ENCODE assay signal across 8 mouse cellular contexts in the genomic region with DNA sequence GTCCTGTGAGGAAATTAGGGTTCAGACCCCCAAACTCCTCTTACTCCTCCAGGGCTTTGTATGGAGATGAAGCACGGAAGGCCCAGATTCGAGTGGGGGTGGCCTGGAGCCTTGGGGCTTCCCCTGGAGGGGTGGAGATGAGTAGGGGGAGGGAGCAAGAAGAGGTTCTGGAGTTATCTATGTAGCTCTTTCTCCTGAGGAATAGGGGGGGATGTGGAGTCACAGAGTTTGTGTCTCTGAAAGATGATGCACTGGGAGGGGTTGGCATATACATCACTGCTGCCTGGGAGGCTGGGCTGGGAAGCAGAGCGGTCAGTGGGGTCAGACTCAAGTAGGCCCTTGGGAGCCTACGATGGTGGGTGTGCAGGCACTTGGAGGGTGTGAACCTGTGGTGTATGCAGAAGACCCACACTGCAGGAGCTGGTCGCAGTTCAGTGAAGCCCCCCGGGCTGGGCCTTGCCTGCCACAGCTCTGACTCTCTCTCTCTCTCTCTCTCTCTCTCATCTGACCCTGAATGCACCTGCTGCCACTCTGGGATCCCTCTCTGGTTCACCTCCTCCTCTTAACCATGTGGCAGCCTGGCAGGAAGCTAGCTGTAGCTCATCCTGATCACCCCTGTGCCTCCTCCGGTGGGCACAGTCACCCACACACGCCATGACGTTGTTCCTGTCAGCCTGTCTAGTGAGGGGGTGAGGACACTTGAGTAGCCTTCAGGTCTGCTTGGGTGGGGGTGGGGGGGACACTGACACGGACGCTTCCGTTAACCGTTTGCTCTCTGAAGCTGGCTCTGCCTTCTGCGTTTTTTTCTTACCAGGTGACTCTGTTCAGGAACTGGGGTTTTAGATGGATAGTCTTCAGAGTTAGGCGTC. TPM values are rescaled to one million over a fixed set of nuclear protein-coding genes. Genes with fewer than 3 reads are reported as not detected.
A peak's percentile ranks its signal among the peaks of the same experiment; 100 is the strongest.
DNase-seq lines count a peak whose midpoint lies in the region; ATAC-seq lines count a peak whose summit lies in the region.

No protein-coding gene starts in this region.

- H3K4me1 ChIP-seq in liver, embryonic 11.5 days (replicated peaks; ENCODE audit: control insufficient read depth, insufficient read depth, low read length): peaks cover 79% of the 10 kb centered on the region
- peaks cover 85% of the 10 kb centered on the region for H3K4me1 ChIP-seq in neural tube, embryonic 15.5 days

- no peak overlapping the region; the same call in 1 of the 2 replicates for H3K27ac ChIP-seq in liver, embryonic 11.5 days (ENCODE audit: low read depth, low read length)
- H3K27ac ChIP-seq in neural tube, embryonic 15.5 days (replicated peaks): no peak overlapping the region

- H3K4me2 ChIP-seq in liver, embryonic 11.5 days: peak overlapping the region; percentile 97
- peak overlapping the region; percentile 84 for H3K4me2 ChIP-seq in neural tube, embryonic 15.5 days

- ATAC-seq in CD4-positive, CD25-positive, alpha-beta regulatory T cell, adult 4 months: peak; percentile 15
- 0 out of 2 replicates have a peak, but pooled peaks have one; percentile 4 for ATAC-seq in granulocyte monocyte progenitor cell, adult 5-6 weeks (replicated peaks; ENCODE audit: poor library complexity, severe bottlenecking)
- ATAC-seq in liver, embryonic 11.5 days (replicated peaks; ENCODE audit: low FRiP score): no peak
- no peak for ATAC-seq in neural tube, embryonic 15.5 days (ENCODE audit: low FRiP score)

- 48% methylated on average over 15 of the region's 15 CpGs for WGBS in liver, embryonic 11.5 days
- 54% methylated on average over 15 of the region's 15 CpGs for WGBS in neural tube, embryonic 15.5 days

- peak; percentile 17 for DNase-seq in gastrocnemius, postnatal 14 days
- DNase-seq in gastrocnemius, postnatal 4 days (ENCODE audit: low spot score in 2 of 2): no peak
- DNase-seq in liver, embryonic 11.5 days (ENCODE audit: low spot score): no peak
- DNase-seq in frontal cortex, postnatal 36 days (ENCODE audit: low spot score in 2 of 2): no peak
- DNase-seq in retina, embryonic 14.5 days (ENCODE audit: low spot score): no peak

- H3K4me3 ChIP-seq in liver, embryonic 11.5 days (ENCODE audit: low read depth, low read length): peak overlapping the region; percentile 72
- peak overlapping the region; percentile 71; the same call in 1 of the 2 replicates for H3K4me3 ChIP-seq in neural tube, embryonic 15.5 days (replicated peaks)

- no peaks in the 10 kb centered on the region for H3K9me3 ChIP-seq in liver, embryonic 11.5 days (ENCODE audit: control insufficient read depth, low read length)
- no peaks in the 10 kb centered on the region for H3K9me3 ChIP-seq in neural tube, embryonic 15.5 days (replicated peaks)

- intact Hi-C loops in gastrocnemius, postnatal 14 days (cut with DNase I; ENCODE audit: low total_unique reads): no loop called here

- H3K27me3 ChIP-seq in liver, embryonic 11.5 days (replicated peaks; ENCODE audit: control insufficient read depth, insufficient read depth, low read length): peaks cover 41% of the 10 kb centered on the region
- no peaks in the 10 kb centered on the region for H3K27me3 ChIP-seq in neural tube, embryonic 15.5 days (replicated peaks)

- H3K36me3 ChIP-seq in liver, embryonic 11.5 days (ENCODE audit: control insufficient read depth, insufficient read depth, low read length): 0 out of 2 replicates have a peak, but pooled peaks cover 2% of the 10 kb centered on the region
- H3K36me3 ChIP-seq in neural tube, embryonic 15.5 days: no peaks in the 10 kb centered on the region

- H3K9ac ChIP-seq in liver, embryonic 11.5 days (ENCODE audit: low read depth, low read length): no peak overlapping the region
- 0 out of 2 replicates have a peak overlapping the region, but pooled peaks have one; percentile 14 for H3K9ac ChIP-seq in neural tube, embryonic 15.5 days (replicated peaks)

RNA-seq across cellular contexts. Expression of a gene that starts 11.7 kb away (rescaled TPM):
- total RNA-seq in gastrocnemius, postnatal 14 days (2021): 10 to 100 TPM; 13.7 to 19.7 TPM
- total RNA-seq in gastrocnemius, postnatal 4 days (2021): 10 to 100 TPM; 44.6 to 45.9 TPM
- 1 to 10 TPM; 8.6 to 8.9 TPM for polyA plus RNA-seq in CD4-positive, CD25-positive, alpha-beta regulatory T cell, adult 4 months (2017; shearing (Covaris generic))
- 3.8 and 8.8 TPM in 2 replicates for total RNA-seq in granulocyte monocyte progenitor cell, adult 5-6 weeks (2014; fragmentation: Nextera tagmentation)
- 1.9 and 3.1 TPM in 2 replicates for total RNA-seq in granulocyte monocyte progenitor cell, adult 5-6 weeks (2017)
- 18.6 and 20.1 TPM in 2 replicates for polyA plus RNA-seq in liver, embryonic 11.5 days (2014; fragmentation: Nextera tagmentation; extraction: Ambion mirVana)
- 17.3 and 19.9 TPM in 2 replicates for polyA plus RNA-seq in neural tube, embryonic 15.5 days (2015; fragmentation: Nextera tagmentation; extraction: Ambion mirVana)

RNA-seq across cellular contexts. Expression of a gene that starts 31.7 kb away (rescaled TPM):
- total RNA-seq in gastrocnemius, postnatal 14 days (2021): 1 to 10 TPM in 1 of 2 experiments, under 1 TPM in 1; 0.78 to 1.3 TPM
- 1 to 10 TPM; 6.8 to 7.5 TPM for total RNA-seq in gastrocnemius, postnatal 4 days (2021)
- polyA plus RNA-seq in CD4-positive, CD25-positive, alpha-beta regulatory T cell, adult 4 months (2017; shearing (Covaris generic)): 1 to 10 TPM; 4.1 to 8.5 TPM
- total RNA-seq in granulocyte monocyte progenitor cell, adult 5-6 weeks (2014; fragmentation: Nextera tagmentation): 47.8 and 58.8 TPM in 2 replicates
- 30.3 and 43.5 TPM in 2 replicates for total RNA-seq in granulocyte monocyte progenitor cell, adult 5-6 weeks (2017)
- 96.3 and 114 TPM in 2 replicates for polyA plus RNA-seq in liver, embryonic 11.5 days (2014; fragmentation: Nextera tagmentation; extraction: Ambion mirVana)
- polyA plus RNA-seq in neural tube, embryonic 15.5 days (2015; fragmentation: Nextera tagmentation; extraction: Ambion mirVana): 3.8 and 12.0 TPM in 2 replicates

RNA-seq across cellular contexts. Expression of a gene that starts 43.5 kb away (rescaled TPM):
- total RNA-seq in gastrocnemius, postnatal 14 days (2021): not detected
- under 1 TPM in 1 of 2 experiments, not detected in 1; 0.69 TPM for total RNA-seq in gastrocnemius, postnatal 4 days (2021)
- not detected for polyA plus RNA-seq in CD4-positive, CD25-positive, alpha-beta regulatory T cell, adult 4 months (2017; shearing (Covaris generic))
- not detected in 2 replicates for total RNA-seq in granulocyte monocyte progenitor cell, adult 5-6 weeks (2014; fragmentation: Nextera tagmentation)
- 1.8 TPM in 1 of 2 replicates, not detected in the other for total RNA-seq in granulocyte monocyte progenitor cell, adult 5-6 weeks (2017)
- polyA plus RNA-seq in liver, embryonic 11.5 days (2014; fragmentation: Nextera tagmentation; extraction: Ambion mirVana): 0.21 and 0.22 TPM in 2 replicates
- polyA plus RNA-seq in neural tube, embryonic 15.5 days (2015; fragmentation: Nextera tagmentation; extraction: Ambion mirVana): 2.2 and 3.0 TPM in 2 replicates

Comparison
In these comparisons a context has a peak if more than half of its experiments do, and no peak if none do; other contexts are left out.
1. ATAC-seq: peak in CD4-positive, CD25-positive, alpha-beta regulatory T cell, adult 4 months (single experiment) and granulocyte monocyte progenitor cell, adult 5-6 weeks (single experiment); none in liver, embryonic 11.5 days (single experiment) and neural tube, embryonic 15.5 days (single experiment).